Mouse (Mus musculus) ES-Bruce4 (cell line): ENCODE measurements around the gene Pusl1. TPM values are rescaled to one million over a fixed set of nuclear protein-coding genes. Genes with fewer than 3 reads are reported as not detected.

Experiments
- H3K27ac ChIP-seq: 2 replicates; pipeline ENCODE4 v1.5.1; 2012; ENCODE audit warnings: low read length, inconsistent platforms; ENCODE audit not compliant: insufficient read depth
- H3K27me3 ChIP-seq: 2 replicates; pipeline ENCODE4 v1.6.1; 2012; ENCODE audit warnings: mild to moderate bottlenecking, low read length, inconsistent platforms; ENCODE audit not compliant: control insufficient read depth, poor library complexity, insufficient read depth, severe bottlenecking
- H3K36me3 ChIP-seq: 2 replicates; pipeline ENCODE4 v1.6.1; 2012; ENCODE audit warnings: inconsistent platforms, mild to moderate bottlenecking, low read length, moderate library complexity; ENCODE audit not compliant: control insufficient read depth, poor library complexity, insufficient read depth, severe bottlenecking
- H3K4me1 ChIP-seq: one replicate; pipeline ENCODE4 v1.8.1; 2011; ENCODE audit warnings: low read length; ENCODE audit not compliant: control insufficient read depth, insufficient read depth
- H3K4me3 ChIP-seq: 2 replicates; pipeline ENCODE4 v1.5.1; 2011; ENCODE audit warnings: low read depth, mild to moderate bottlenecking, low read length
- H3K9ac ChIP-seq: 2 replicates; pipeline ENCODE4 v1.6.1; 2012; ENCODE audit warnings: low read depth, mild to moderate bottlenecking, inconsistent platforms; ENCODE audit not compliant: poor library complexity, severe bottlenecking
- H3K9me3 ChIP-seq: replicated peaks from 2 replicates; pipeline ENCODE4 v1.6.1; 2012; ENCODE audit warnings: mild to moderate bottlenecking, low read length, inconsistent platforms; ENCODE audit not compliant: control insufficient read depth, poor library complexity, insufficient read depth, severe bottlenecking
- CTCF ChIP-seq: IDR thresholded peaks from one replicate; pipeline ENCODE4 v1.8.1; 2011; ENCODE audit warnings: low read depth, low read length
- EP300 ChIP-seq: IDR thresholded peaks from 2 replicates; pipeline ENCODE4 v1.6.1; 2011; ENCODE audit warnings: low read depth, low read length; ENCODE audit not compliant: insufficient read depth
- POLR2A ChIP-seq: IDR thresholded peaks from one replicate; pipeline ENCODE4 v1.8.1; 2011; ENCODE audit warnings: low read length; ENCODE audit not compliant: insufficient read depth
- polyA plus RNA-seq: library from polyadenylated mRNA; stranded (reverse); fragments of >200 nt; gene quantifications from 2 replicates; pipeline ENCODE4 v1.2.4, GENCODE M21; 2011; ENCODE audit warnings: low read depth; ENCODE audit not compliant: missing spikeins, insufficient read depth, insufficient read length

The Pusl1 gene
- polyA plus RNA-seq, 1 experiment: 15.3 TPM

DNA sequence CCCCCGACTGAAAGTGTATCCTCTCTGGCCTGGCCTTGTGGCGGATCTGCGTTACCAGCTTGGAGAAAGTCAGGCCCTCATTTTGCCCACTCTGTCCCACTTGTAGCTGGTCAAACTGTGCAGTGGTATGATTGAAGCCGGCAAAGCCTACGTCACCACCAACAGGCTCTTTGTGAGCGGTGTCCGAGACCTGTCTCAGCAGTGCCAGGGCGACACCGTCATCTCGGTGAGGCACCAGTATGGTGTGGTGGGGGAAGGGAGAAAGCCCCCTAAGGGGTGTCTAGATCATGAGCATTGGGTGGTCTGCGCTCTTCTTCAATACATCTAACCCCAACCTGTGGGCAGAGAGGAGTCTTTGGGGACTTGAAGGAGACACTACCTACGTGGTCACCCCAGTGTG lies 4.9 kb upstream of the Pusl1 start:
- Histone ChIP-seq H3K36me3 (no peaks in the 10 kb centered on the region), H3K4me3 (no peak overlapping the region), H3K9me3 (no peaks in the 10 kb centered on the region)

GRCm38 (mm10) chr4:155895826-155896225 lies 4.2 kb upstream of the Pusl1 start:
- no peak overlapping the region for H3K27ac ChIP-seq
- no peak overlapping the region for H3K9ac ChIP-seq
- H3K4me3 ChIP-seq: no peak overlapping the region
- H3K27me3 ChIP-seq: no peaks in the 10 kb centered on the region
- no peaks in the 10 kb centered on the region for H3K4me1 ChIP-seq
- no peak for TF ChIP-seq POLR2A
- no peak for TF ChIP-seq EP300
- TF ChIP-seq CTCF: no peak
- H3K36me3 ChIP-seq: no peaks in the 10 kb centered on the region
- H3K9me3 ChIP-seq: no peaks in the 10 kb centered on the region

More for the DNA sequence above, 4.9 kb upstream of the Pusl1 start:
- Histone ChIP-seq H3K4me1 (no peaks in the 10 kb centered on the region), H3K27me3 (no peaks in the 10 kb centered on the region), H3K27ac (no peak overlapping the region), H3K9ac (no peak overlapping the region)
- TF ChIP-seq POLR2A (no peak), EP300 (no peak), CTCF (no peak)

- Histone ChIP-seq H3K27ac (no peak overlapping the region), H3K4me1 (no peaks in the 10 kb centered on the region), H3K4me3 (0 out of 2 replicates have a peak overlapping the region, but pooled peaks have one; percentile 14), H3K27me3 (no peaks in the 10 kb centered on the region), H3K36me3 (no peaks in the 10 kb centered on the region), H3K9ac (no peak overlapping the region), H3K9me3 (no peaks in the 10 kb centered on the region)
- TF ChIP-seq POLR2A (no peak), EP300 (no peak), CTCF (no peak)
These were observed 3.6 kb upstream of the Pusl1 start for GRCm38 (mm10) chr4:155895216-155895615.

DNA sequence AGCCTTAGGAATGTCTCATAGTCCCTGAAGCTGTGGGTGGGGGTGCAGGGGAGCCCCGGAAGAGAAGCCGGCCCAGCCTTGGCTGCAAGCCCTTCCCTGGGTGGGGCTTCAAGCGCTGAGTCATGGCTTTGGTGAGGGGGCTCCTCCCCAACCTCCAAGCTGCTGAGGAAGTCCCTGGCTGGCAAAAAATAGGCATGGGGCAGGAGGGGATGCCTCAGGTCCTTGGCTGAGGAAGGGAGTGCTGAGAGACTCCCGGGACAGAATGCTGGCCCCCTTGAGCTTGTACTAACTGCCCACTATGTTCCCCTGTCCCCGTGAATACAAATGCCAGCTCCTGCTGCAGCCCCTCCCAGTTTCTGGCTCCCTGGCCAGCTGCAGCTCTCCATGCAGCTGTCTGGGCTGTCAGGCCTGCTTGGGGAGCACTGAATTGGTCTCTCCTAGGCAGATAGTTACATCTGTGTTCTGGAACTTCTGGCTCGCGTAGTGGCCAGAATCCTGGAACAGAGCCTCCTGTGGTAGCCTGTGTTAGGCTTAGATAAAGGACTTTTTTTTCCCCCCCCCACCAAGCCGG lies 2.8 kb upstream of the Pusl1 start:
- TF ChIP-seq POLR2A (no peak), CTCF (no peak)
- no peaks in the 10 kb centered on the region for H3K4me1 ChIP-seq
- no peak overlapping the region for H3K27ac ChIP-seq
- H3K4me3 ChIP-seq: no peak overlapping the region
- H3K9me3 ChIP-seq: no peaks in the 10 kb centered on the region
- no peak overlapping the region for H3K9ac ChIP-seq
- H3K36me3 ChIP-seq: no peaks in the 10 kb centered on the region
- no peaks in the 10 kb centered on the region for H3K27me3 ChIP-seq

GRCm38 (mm10) chr4:155893212-155893690 lies 1.7 kb upstream of the Pusl1 start:
- H3K4me1 ChIP-seq: no peaks in the 10 kb centered on the region
- H3K27ac ChIP-seq: no peak overlapping the region
- no peaks in the 10 kb centered on the region for H3K27me3 ChIP-seq
- no peak overlapping the region for H3K4me3 ChIP-seq
- H3K9ac ChIP-seq: no peak overlapping the region
- no peaks in the 10 kb centered on the region for H3K9me3 ChIP-seq
- peaks cover 8% of the 10 kb centered on the region for H3K36me3 ChIP-seq
- TF ChIP-seq CTCF: no peak
- no peak for TF ChIP-seq POLR2A
- TF ChIP-seq EP300: no peak

- H3K36me3 ChIP-seq: peaks cover 14% of the 10 kb centered on the region
- H3K4me1 ChIP-seq: no peaks in the 10 kb centered on the region
- H3K27me3 ChIP-seq: no peaks in the 10 kb centered on the region
- H3K27ac ChIP-seq: no peak overlapping the region
- H3K9me3 ChIP-seq: no peaks in the 10 kb centered on the region
- peak overlapping the region; percentile 77 for H3K4me3 ChIP-seq
- H3K9ac ChIP-seq: peak overlapping the region; percentile 78
- no peak for TF ChIP-seq POLR2A
- TF ChIP-seq EP300: no peak
- TF ChIP-seq CTCF: no peak
These were observed 1.0 kb upstream of the Pusl1 start for GRCm38 (mm10) chr4:155892438-155893211.
